Mouse (Mus musculus): ENCODE measurements around the gene Pex11g. TPM values are rescaled to one million over a fixed set of nuclear protein-coding genes. Genes with fewer than 3 reads are reported as not detected.
A peak's percentile ranks its signal among the peaks of the same experiment; 100 is the strongest.

Gene Pex11g
- polyA plus RNA-seq, 1 experiment from 2014 or later: 2.6 TPM

DNA sequence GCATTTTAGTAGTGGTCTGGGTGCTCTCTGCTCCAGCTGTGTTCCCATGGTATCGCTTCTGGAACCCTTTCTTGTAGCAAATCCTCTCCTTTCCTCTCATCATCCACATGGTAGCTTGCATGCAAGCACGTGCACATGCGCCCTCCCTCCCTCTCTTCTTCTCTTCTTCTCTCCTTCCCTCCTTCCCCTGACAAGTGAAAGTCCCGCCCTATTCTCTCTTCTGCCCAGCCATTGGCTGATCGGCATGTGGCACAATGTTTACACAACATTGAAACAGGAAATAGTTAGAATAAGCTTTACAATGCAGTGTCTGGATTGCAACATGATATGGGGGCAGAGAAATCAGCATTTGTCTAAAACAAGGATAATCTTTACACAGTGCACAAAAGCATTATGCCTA is 14.1 kb upstream of the Pex11g start:
- DNase-seq (ENCODE audit: low spot score): no peak

DNA sequence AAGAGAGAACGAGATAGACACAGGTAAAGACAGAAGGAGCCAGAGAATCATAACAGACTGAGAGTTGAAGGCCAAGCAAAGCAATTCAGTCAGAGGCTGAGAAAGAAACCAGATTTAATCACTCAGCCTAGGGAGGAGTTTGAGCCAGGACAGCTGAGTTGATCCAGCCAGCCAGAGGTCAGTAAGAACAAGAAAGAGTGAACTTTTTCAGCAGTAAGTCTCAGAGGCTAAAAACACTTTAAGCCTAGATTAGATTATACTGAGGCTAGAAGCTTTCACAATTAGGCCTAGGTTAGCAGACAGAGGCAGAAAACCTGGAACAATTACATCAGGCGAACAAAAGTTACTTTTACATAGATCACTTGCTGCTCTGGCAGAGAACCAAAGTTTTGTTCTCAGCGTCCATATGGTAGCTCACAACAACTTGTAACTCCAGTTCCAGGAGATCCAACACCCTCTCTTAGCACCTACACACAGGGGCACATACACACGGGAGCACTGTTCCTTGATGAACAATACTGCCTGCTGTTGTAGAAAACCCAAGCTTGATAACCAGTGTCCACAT is 12.8 kb upstream of the Pex11g start:
- no peak for DNase-seq (ENCODE audit: low spot score)

DNA sequence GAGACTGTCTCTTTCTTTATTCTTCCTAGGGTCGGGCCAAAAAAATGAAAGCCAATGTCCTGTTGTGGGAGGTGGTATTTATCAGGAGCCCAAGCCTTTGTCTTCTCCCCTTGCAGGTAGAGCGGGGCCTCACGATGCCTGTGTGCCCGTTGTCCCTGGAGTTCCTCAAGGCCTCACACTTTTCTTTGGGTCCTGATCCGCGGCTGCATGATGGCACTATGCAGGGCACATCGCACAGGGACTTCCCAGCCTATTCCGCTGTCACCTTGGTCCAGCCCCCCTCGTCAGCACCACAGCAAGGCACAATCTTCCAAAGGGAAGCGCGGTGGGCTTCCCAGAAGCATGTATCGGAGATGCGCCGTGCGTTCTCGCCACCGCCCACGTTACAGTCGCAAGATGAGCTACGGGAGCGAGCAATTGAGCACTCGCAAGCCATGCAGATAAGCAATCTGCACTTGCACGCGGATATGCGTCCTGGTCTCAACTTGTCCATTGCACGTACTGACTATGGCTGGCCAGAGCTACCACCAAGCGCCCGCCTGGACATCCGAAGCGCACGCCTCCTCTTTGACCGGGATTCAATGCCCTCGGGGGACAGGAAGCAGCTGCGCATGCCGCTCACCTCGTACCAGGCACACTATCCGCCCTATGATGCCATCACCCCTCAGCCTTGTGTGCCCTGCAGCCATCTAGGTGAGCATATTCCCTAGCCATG is 8.4 kb upstream of the Pex11g start:
- no peak for DNase-seq (ENCODE audit: low spot score)

DNA sequence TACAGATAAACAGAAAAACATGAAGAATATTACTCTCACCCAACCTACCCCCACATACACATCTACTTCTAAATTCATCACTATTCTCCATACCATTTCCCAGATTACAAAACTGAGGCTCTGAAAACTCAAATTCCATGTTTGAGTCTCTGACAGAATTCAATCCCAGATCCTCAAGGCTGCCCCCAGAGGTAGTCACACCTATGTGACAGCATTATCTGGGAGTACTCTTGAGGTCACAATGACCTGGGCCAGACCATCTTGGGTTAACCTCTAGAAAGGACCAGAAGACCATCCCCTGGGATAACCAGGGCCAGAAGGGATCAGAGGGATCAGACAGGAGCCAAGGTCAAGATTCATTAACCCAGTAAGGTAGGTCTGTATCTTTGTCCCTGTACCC is 3.1 kb upstream of the Pex11g start, which contains the start of gene Tex45:
TSS of gene Tex45 (plus strand) at position 301 of the 400 bp plus-strand sequence.
- no peak for DNase-seq (ENCODE audit: low spot score)

DNA sequence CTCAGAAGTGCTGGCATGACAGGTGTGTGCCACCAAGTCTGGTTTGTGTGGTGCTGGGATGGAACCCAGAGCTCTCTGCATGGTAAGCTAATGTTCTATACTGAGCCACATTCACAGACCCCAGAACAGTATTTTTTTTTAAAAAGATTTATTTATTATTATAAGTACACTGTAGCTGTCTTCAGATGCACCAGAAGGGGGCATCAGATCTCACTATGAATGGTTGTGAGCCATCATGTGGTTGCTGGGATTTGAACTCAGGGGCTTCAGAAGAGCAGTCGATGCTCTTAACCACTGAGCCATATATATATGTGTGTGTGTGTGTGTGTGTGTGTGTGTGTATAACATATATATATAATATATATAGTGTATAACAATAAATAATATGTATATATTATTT is 1.4 kb upstream of the Pex11g start:
- DNase-seq (ENCODE audit: low spot score): no peak

DNA sequence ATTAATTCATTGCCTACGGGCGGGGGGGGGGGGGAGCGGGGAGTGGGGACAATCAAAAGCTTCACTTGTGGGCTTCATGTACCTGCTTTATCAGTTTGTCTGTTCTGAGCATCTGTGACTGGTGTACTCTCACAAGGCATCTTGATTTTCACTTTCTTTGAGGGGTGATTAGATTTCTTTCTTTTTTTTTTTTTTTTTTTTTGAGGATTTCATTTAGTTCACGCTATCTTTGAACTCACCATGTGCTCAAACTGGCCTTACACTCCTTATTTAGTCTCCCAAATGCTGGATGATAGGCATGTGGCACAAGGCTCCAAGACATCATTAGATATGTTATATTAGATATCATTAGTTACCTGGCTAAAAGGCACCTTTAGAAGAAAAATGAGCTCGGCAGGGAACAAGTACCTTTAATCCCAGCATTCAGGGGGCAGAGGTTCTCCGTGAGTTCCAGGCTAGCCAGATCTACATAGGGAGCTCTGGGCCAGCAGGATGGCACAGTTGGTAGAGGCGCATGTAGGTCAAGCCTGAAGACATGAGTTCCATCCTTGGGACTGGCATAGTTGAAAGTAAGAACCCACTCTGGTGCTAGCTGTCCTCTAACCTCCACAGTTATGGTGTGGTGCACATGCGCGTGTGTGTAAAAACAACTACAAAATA is 536 bp upstream of the Pex11g start:
- no peak for DNase-seq (ENCODE audit: low spot score)

DNA sequence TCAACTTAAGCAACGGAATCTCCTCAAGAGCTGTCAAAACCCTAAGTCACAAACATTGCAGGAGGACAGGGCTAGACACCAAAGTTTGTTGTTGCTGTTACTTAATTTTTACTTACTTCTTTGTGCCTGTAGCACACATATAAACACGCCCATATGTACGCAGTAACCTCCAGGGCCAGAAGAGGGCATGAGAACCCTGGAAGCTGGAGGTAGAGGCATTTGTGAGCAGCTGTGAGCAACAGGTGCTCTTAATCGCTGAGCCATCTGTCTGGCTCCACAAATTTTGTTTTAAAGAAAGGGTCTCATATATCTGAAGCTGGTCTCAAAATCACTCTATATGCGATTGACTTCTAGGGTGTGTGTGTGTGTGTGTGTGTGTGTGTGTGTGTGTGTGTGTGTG is 3.2 kb downstream of the Pex11g start:
- DNase-seq (ENCODE audit: low spot score): peak; percentile 77

DNA sequence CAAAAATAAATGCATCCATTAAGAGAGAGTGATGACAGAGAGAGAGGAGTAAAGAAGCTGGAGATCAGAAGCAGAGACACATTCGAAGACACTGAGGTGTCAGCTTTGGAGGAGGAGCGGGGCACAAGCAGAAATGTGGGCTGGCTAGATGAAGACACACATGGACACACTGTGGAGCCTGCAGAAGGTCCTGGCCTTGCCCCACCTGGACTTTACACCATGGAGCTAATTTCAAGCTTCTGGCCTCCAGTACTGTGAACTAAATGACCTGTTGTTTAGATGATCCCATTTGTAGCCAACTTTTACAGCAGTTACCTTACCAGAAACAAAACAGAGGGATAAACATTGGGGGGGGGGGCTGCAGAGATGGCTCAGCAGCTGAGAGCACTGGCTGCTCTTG is 4.2 kb downstream of the Pex11g start:
- DNase-seq (ENCODE audit: low spot score): no peak

DNA sequence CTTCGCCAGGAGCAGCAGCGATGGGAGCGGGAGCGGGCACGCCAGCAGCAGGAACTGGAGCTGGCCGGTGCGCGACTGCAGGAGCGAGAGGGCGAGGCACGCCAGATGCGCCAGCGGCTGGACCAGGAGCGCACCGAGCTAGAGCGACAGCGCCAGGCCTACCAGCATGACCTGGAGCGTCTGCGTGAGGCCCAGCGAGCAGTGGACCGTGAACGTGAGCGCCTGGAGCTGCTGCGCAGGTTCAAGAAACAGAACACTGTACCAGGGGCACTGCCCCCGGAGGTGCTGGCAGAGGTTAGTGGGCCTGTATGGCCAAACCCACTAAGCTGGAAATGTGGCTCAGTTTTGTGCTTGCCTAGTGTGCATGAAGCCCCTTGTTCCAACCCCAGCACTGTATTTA is 15.5 kb downstream of the Pex11g start:
- no peak for DNase-seq (ENCODE audit: low spot score)

DNA sequence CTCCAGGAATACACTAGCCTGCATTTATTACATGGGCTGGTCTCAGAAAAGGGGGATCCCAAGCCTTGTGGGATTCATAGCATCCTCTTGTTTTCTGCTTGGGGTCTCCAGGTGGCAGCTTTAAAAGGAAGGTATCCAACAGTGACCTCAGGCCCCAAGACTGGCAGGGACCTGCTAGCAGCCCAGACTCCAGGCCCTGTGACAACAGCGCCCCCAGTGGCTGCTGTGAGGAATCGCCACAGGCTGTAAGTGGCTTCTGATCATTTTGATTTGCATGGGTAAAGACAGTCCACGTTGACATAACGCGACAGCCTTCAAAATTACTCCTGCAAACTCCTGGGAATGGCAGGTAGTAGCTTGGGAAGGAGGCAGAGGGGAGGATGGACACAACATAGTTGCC is 16.8 kb downstream of the Pex11g start:
- DNase-seq (ENCODE audit: low spot score): peak; percentile 61

DNA sequence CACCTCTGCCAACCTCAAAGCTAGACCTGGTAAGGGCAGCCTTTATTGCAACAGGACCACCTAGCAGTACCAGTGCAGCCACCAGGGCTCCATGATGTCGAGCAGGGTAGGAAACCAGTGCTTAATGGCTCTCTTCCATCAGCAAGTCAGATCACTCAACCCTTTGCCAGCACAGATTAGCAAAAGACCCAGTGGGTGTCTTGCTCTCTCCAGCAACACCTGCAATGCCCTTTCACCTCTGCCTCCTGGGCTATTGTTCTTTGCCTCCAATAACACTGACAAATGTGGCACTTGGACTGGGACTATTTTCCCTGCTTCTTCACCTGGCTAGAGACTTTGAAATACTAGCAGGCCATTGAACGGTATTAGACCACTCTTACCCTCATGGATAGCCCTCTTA is 18.3 kb downstream of the Pex11g start:
- no peak for DNase-seq (ENCODE audit: low spot score)

DNA sequence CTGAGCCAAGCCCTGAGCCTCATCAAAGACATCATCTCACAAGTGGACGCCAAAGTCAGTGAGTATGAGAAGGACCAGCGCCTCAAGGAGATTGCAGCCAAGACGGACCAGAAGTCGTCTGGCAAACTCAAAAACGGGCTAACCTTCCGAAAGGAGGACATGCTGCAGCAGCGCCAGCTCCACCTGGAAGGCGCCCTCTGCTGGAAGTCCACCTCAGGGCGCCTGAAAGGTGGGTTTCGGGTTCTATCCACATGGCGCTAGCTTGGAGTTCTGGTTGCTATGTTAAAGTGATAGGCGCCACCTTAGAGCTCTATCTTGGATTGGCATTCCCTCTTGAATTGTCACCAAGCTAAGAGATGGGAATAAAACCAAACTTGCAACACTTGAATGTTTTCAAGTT is 28.0 kb downstream of the Pex11g start:
- DNase-seq (ENCODE audit: low spot score): peak; percentile 10

DNA sequence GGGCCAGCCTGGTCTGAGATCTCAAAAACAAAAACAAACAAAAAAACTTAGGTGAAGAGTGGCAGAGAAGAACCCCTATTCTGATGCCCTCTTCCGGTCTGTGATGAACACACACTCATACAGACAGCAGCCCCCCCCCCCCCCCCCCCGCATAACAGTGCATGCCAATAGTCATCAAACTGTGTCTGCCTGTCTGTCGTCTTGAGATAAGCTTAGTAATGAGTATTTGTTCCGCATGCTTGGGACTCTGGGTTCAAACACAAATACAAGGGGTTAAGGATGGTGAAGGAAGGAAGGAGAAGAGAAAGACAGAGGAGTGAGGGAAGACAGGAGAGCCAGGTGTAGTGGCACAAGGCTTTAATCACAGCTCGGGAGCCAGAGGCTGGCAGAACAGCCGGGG is 31.0 kb downstream of the Pex11g start:
- DNase-seq (ENCODE audit: low spot score): no peak

DNA sequence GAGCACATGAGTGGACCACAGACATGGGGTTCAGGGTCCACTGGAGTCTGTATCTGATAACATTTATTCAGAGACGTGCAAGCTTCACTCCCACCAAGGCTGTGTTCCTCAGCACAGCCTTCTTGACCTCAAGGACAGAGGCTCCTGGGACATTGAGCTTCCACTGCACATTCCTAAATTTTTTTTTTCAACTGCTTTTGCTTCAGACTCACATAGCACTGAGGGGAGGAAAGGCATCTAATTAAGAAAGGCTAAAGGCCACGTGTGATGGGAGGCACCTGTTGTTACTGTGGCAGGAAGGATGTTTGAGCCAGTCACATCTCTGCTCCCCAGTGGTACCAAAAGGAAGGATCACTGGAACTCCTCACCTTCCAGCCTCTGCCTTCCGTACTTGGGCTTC is 36.4 kb downstream of the Pex11g start:
- no peak for DNase-seq (ENCODE audit: low spot score)

DNA sequence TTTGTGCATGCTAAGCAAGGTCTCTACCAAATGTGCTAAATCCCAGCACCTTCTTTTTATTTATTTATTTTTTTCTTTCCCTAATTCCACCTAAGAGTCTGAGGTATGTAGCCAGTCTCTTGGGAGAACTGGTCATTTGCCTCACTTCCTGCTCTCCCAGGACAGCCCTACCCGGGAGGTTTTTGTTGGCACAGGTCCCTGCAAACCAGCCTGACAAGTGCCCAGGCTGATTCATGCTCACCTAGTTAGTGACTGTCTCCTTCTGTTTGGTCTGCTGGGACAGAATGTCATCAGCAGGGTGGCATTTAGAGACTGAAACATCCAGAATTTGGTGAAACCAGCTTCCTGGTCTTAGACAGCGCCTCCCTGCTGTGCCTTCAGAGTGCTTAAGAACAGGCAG is 37.5 kb downstream of the Pex11g start:
- DNase-seq (ENCODE audit: low spot score): no peak

DNA sequence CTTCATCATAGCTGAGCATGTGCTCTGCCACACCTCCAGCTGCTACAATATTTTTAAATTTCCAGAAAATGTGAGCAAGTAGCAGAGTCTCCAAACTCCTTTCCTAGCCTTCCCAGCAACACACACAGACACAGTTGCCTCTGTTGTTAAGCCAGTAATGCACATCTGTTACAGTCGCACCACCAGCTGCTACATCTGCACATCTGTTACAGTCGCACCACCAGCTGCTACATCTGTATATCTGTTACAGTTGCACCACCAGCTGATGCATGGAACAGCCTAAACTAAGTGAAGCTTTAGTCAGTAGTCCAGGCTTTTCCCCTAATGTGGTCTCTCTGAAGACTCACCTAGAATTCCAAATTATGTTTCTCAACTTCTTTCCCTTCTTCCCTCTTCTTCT is 39.1 kb downstream of the Pex11g start:
- no peak for DNase-seq (ENCODE audit: low spot score)

DNA sequence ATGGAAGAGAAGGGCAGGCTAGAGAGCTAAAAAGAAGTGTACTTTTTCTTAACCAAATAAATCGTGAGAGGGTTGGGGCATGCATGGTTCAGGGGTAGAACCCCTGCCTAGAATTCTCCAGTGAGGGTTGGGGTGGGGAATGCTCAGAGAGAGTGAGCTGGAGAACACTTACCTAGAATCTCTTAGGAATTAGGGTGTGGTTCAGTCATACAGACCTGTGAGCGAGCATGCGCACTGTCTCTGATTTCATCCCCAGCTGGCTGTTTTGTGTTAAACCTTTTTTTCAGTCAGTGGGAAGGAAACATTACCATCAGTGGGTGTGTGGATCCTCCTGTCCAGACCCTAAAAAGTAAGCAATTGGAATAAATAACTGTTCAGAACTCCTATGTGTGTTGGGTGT is 41.3 kb downstream of the Pex11g start:
- DNase-seq (ENCODE audit: low spot score): no peak

DNA sequence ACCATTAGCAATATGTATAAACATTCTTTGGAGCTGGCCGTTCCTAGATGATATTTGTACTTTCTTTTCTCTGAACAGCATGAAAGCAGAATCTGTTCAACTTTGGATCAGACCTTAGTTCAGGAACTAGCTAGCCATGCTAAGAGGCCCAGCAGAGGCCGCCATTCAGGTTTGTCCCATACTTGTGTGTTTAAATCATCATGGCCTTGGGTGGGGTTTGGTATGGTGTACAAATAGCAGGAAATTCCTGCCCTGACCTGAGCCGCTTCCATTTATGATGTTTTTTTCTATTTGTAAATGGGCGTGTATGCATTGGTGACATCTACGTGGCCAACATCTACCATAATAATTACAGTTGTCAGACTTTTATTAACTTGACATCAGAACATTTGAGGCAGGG is 42.3 kb downstream of the Pex11g start:
- no peak for DNase-seq (ENCODE audit: low spot score)

DNA sequence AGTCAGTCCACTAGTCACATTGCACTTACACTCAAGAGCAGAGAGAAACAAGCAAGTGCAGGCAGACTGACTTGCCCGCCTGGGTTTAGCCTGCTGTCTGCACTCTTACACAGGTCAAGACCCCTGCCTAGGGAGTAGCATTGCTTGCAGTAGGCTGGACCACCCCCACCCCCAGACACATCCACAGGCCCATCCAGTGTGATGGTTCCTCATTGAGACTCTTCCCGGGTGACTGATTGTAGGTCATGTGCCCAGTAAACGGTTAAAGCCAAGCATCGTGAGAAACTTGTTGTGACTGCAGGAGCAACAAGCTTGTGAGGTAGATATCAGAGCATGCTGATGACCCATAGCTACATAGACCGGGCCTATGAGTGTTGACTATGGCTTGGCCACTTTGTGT is 46.0 kb downstream of the Pex11g start:
- DNase-seq (ENCODE audit: low spot score): no peak

DNA sequence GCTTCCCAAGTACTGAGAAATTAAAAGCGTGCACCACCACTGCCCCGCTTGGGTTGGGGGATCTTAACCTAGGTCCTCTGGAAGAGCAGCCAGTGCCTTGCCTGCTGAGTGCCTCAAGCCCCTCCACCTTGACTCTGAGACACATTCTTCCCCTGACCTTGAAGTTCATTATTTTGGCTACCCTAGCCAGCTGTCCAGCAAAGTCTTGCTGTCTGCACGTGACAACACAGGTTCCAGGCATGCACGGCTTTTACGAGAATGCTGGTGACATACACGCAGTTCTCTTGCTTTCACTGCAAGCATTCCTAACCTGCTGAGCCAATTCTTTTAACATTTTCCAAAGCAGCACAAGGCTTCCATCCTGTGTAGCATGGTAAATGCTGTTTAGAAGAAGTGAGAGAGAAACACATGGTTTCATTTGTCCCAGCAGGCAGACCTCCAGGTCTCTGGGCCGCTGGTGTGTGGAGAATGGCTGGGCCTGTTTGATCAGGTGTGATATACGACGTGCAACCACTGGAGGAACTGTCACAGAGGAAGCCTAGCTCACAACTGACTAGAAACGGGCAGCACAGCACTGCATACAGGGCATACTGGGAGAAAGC is 47.3 kb downstream of the Pex11g start:
- DNase-seq (ENCODE audit: low spot score): no peak

DNA sequence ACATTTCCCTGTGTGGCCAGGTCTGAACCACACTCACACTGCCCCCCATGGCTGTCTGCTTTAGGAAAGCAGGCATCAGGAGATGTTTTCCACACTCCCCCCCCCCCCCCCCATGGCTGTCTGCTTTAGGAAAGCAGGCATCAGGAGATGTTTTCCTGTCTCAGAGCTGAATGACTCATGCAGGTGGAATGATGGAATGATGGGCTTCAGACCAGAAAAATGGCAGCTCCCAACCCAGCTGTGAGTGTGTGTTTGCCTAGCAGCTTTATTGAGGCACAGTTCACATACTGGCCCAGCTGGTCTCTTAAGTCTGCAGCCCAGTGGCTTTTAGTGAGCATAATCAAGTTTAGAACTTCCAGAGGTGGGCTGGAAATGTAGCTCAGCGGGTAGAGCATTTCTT is 49.4 kb downstream of the Pex11g start:
- no peak for DNase-seq (ENCODE audit: low spot score)

DNA sequence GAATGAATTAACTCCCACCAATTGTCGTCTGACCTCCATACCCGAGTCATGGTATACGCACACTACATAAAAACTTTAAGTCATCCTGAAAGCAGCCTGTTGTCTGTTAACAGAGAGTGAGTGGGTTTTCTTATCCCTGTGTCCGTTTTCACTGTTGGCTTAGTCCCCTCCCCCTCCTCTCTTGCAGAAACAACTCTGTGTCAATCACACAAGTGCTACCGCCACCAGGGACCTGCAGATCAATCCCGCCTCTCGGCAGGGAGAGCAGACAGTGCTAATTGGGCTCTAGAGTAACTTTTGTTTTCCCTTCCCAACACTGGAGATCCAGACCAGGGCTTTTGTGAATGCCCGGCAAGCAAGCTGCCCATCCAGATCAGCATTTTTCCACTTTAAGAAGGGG is 50.0 kb downstream of the Pex11g start:
- no peak for DNase-seq (ENCODE audit: low spot score)

DNA sequence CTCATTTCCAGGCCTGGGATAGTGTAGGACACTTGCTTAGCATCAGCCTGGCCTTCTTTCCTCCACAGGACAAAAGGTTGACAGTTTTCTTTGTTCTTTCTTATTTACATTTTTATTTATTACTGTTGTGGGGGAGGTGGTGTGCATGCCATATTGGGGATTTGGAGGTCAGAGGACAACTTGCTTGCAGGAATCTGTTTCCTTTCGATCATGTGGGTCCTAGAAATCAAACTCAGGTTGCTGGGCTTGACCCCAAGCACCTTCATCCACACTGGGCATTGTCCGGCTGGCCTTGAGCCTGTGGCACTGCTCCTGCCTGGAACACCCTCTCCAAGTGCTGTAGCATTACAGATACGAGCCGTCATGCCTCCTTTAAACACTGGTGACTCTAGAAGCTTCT is 50.6 kb downstream of the Pex11g start:
- no peak for DNase-seq (ENCODE audit: low spot score)

Data from thymus, postnatal 0 days (tissue).